Mouse (Mus musculus) mammary gland, adult 2 months (tissue): ENCODE results near the gene Clrn1. TPM values are rescaled to one million over a fixed set of nuclear protein-coding genes. Genes with fewer than 3 reads are reported as not detected.

ENCODE experiments used
- polyA plus RNA-seq: library from polyadenylated mRNA; depleted of rRNA; stranded (reverse); fragments of >200 nt; gene quantifications from 2 replicates; pipeline ENCODE4 v1.2.3, GENCODE M21; 2012; ENCODE audit warnings: low replicate concordance; rRNA removed

Clrn1 gene
- not detected in 2 replicates for polyA plus RNA-seq

DNA sequence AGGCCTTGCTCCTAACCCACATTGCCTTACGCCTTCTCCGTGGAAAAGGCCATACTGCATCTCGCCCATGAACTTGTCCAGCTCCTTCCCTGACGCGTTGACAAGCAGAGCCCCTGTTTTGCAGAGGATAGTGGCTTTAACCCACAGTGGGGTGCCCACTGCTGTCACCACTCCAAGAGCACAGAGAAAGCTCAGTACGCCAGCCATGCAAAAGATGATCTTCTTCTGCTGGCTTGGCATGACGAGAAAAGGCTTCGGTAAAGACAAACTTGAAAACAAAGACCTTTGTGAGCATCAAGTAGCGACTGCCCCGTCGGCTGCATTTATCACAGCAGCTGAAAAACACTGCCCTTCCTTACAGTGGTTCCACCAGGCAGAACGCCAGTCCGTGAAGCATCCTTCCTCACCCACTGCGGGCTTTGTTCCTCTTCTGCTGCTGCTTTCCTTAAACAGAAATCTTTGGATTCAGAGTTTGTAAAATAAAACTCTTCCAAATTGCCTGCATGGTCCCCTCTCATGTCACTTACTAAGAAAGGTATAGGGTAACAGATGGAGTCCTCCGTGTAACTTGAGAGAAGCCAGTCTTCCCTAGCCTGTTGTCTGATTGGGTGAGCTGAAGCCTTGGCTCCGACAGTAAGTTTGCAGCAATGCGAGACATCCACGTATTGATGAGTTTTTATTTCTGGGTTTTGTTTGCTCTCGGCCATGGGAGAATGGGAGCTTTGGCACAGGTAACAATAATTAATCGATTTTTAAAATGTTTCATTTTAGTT, at the start of gene Clrn1:
TSS of gene Clrn1 (minus strand) at position 540 of the 773 bp plus-strand sequence.

DNA sequence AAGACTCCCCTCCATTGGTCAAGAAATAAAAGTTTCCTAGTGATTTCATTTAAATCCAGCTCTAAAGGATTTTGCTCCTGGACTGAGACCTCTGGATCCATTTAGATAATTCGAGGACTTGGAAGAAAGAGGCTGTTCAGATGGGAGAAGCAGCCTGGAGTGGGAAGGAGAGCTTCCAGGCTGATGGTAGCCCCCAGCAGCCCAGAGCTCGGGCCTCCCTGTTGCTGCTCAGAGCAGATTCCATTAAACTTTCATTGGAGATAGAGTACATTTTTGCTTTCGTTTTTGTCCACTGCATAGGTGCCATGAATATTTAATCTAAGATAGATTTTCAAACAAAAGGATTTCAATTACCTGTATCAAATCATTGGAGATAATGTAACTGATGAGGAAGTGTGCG, 62.9 kb downstream of the Clrn1 start, which contains the start of gene Mindy4b-ps:
TSS of gene Mindy4b-ps (minus strand) at position 101 of the 400 bp plus-strand sequence.

Other genes starting within 250 kb of the Clrn1 start
- gene Erich6, start 248.1 kb downstream of the Clrn1 start, polyA plus RNA-seq: 0.07 TPM in 1 of 2 replicates, not detected in the other
- 13.9 and 28.7 TPM in 2 replicates for gene Siah2, start 192.9 kb downstream of the Clrn1 start, polyA plus RNA-seq
- gene Mindy4b-ps, start 63.0 kb downstream of the Clrn1 start, polyA plus RNA-seq: not detected in 2 replicates
- 2.0 and 4.9 TPM in 2 replicates for gene Med12l, start 120.5 kb upstream of the Clrn1 start, polyA plus RNA-seq
- 3.5 and 5.2 TPM in 2 replicates for gene Gpr171, start 216.5 kb upstream of the Clrn1 start, polyA plus RNA-seq